Mouse (Mus musculus) heart, adult 9 months (tissue): Measurements from ENCODE around the gene Ms4a6c.
A peak's percentile ranks its signal among the peaks of the same experiment; 100 is the strongest.
"Not testable (repeated sequence)": the region's sequence is repeated elsewhere in the genome, so short reads cannot be mapped to it uniquely, and the experiment has no call there.

Experiments used
- DNase-seq, 2 experiments: peaks; one replicate each; pipeline ENCODE4 v3.0.0; 2022; ENCODE audit warnings: low spot score in 2 of 2

Gene Ms4a6c

GRCm38 (mm10) chr19:11501326-11501725 is 32.2 kb downstream of the Ms4a6c start:
- DNase-seq: no peak

- DNase-seq: no peak
Measured at GRCm38 (mm10) chr19:11504857-11505256, 35.7 kb downstream of the Ms4a6c start.

- DNase-seq: peak; percentile 45 to 61
Measured at GRCm38 (mm10) chr19:11513458-11513857, 44.3 kb downstream of the Ms4a6c start.

GRCm38 (mm10) chr19:11516246-11516645 is 47.1 kb downstream of the Ms4a6c start, which contains the start of gene Ms4a6b:
Gene Ms4a6b (plus strand): TSS chr19:11516512.
- no peak for DNase-seq

GRCm38 (mm10) chr19:11516845-11517244 is 47.7 kb downstream of the Ms4a6c start:
- DNase-seq: no peak

GRCm38 (mm10) chr19:11517373-11517772 is 48.2 kb downstream of the Ms4a6c start:
- peak; percentile 51 to 71 for DNase-seq

GRCm38 (mm10) chr19:11518356-11518755 is 49.2 kb downstream of the Ms4a6c start:
- not testable (repeated sequence) for DNase-seq

- no peak for DNase-seq
Measured at GRCm38 (mm10) chr19:11520146-11520545, 51.0 kb downstream of the Ms4a6c start.
